Mouse (Mus musculus): Measurements from ENCODE around the gene Calhm5. TPM values are rescaled to one million over a fixed set of nuclear protein-coding genes. Genes with fewer than 3 reads are reported as not detected.

The Calhm5 gene
- polyA plus RNA-seq, 1 experiment from 2014 or later, result 0.08 TPM

GRCm38 (mm10) chr10:34118421-34118820 is 22.1 kb upstream of the Calhm5 start:
- ATAC-seq (replicated peaks; ENCODE audit: low FRiP score) (no peak), DNase-seq (ENCODE audit: low spot score) (no peak)
- Histone ChIP-seq H3K27me3 (replicated peaks; ENCODE audit: control insufficient read depth, insufficient read depth, low read length) (no peaks in the 10 kb centered on the region), H3K4me1 (replicated peaks; ENCODE audit: control insufficient read depth, insufficient read depth, low read length) (no peaks in the 10 kb centered on the region), H3K36me3 (ENCODE audit: control insufficient read depth, insufficient read depth, low read length) (no peaks in the 10 kb centered on the region), H3K9me3 (ENCODE audit: control insufficient read depth, low read length) (no peaks in the 10 kb centered on the region), H3K4me3 (ENCODE audit: low read depth, low read length) (no peak overlapping the region), H3K4me2 (no peak overlapping the region), H3K9ac (ENCODE audit: low read depth, low read length) (no peak overlapping the region), H3K27ac (ENCODE audit: low read depth, low read length) (no peak overlapping the region)
- WGBS, result 83% methylated on average over 2 of the region's 2 CpGs

GRCm38 (mm10) chr10:34117770-34118169 is 21.5 kb upstream of the Calhm5 start:
- DNase-seq (ENCODE audit: low spot score) (no peak), ATAC-seq (replicated peaks; ENCODE audit: low FRiP score) (no peak)
- Histone ChIP-seq H3K27me3 (replicated peaks; ENCODE audit: control insufficient read depth, insufficient read depth, low read length) (no peaks in the 10 kb centered on the region), H3K4me2 (no peak overlapping the region), H3K27ac (ENCODE audit: low read depth, low read length) (no peak overlapping the region), H3K9ac (ENCODE audit: low read depth, low read length) (no peak overlapping the region), H3K9me3 (ENCODE audit: control insufficient read depth, low read length) (no peaks in the 10 kb centered on the region), H3K36me3 (ENCODE audit: control insufficient read depth, insufficient read depth, low read length) (no peaks in the 10 kb centered on the region), H3K4me3 (ENCODE audit: low read depth, low read length) (no peak overlapping the region), H3K4me1 (replicated peaks; ENCODE audit: control insufficient read depth, insufficient read depth, low read length) (no peaks in the 10 kb centered on the region)

GRCm38 (mm10) chr10:34117131-34117530 is 20.8 kb upstream of the Calhm5 start:
- Histone ChIP-seq H3K27me3 (replicated peaks; ENCODE audit: control insufficient read depth, insufficient read depth, low read length) (no peaks in the 10 kb centered on the region), H3K4me3 (ENCODE audit: low read depth, low read length) (no peak overlapping the region), H3K4me1 (replicated peaks; ENCODE audit: control insufficient read depth, insufficient read depth, low read length) (no peaks in the 10 kb centered on the region), H3K27ac (ENCODE audit: low read depth, low read length) (no peak overlapping the region), H3K9ac (ENCODE audit: low read depth, low read length) (no peak overlapping the region), H3K9me3 (ENCODE audit: control insufficient read depth, low read length) (no peaks in the 10 kb centered on the region), H3K36me3 (ENCODE audit: control insufficient read depth, insufficient read depth, low read length) (no peaks in the 10 kb centered on the region), H3K4me2 (no peak overlapping the region)
- 53% methylated on average over 3 of the region's 3 CpGs for WGBS
- ATAC-seq (replicated peaks; ENCODE audit: low FRiP score) (no peak), DNase-seq (ENCODE audit: low spot score) (no peak)

GRCm38 (mm10) chr10:34111964-34112738 is 15.8 kb upstream of the Calhm5 start:
- Histone ChIP-seq H3K27ac (ENCODE audit: low read depth, low read length) (no peak overlapping the region), H3K4me2 (no peak overlapping the region), H3K27me3 (replicated peaks; ENCODE audit: control insufficient read depth, insufficient read depth, low read length) (no peaks in the 10 kb centered on the region), H3K9me3 (ENCODE audit: control insufficient read depth, low read length) (no peaks in the 10 kb centered on the region), H3K4me3 (ENCODE audit: low read depth, low read length) (no peak overlapping the region), H3K36me3 (ENCODE audit: control insufficient read depth, insufficient read depth, low read length) (no peaks in the 10 kb centered on the region), H3K9ac (ENCODE audit: low read depth, low read length) (no peak overlapping the region), H3K4me1 (replicated peaks; ENCODE audit: control insufficient read depth, insufficient read depth, low read length) (no peaks in the 10 kb centered on the region)
- DNase-seq (ENCODE audit: low spot score) (no peak), ATAC-seq (replicated peaks; ENCODE audit: low FRiP score) (no peak)
- WGBS, result 73% methylated on average over 4 of the region's 4 CpGs

DNA sequence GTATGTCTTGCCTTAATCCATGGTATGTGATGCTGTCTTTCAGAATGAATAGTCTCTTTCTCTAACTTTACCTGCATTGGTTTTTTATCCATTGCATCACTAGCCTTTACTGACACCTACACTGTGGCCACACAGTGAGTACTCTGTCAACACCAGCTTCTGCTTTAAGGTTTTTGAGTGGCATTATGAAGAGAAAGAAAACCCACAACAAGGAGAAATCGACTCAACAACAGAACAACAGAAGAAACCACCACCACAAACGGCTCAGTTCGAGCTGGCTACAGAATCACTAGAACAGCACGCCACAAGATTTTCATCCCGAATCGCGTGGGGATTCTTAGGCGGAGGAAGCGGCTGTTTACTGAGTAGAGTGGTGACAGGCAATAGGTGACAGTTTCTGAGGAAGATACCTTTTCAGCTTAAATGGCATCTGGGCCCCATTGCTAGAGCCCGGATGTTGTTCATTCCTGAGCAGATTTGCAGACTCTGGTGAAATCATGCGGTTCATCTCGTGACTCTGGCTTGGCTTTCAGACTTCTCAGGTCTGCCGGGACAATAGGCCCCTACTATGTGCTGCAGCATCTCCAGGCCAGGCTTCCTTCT is 14.6 kb upstream of the Calhm5 start:
- Histone ChIP-seq H3K27ac (ENCODE audit: low read depth, low read length) (no peak overlapping the region), H3K4me3 (ENCODE audit: low read depth, low read length) (no peak overlapping the region), H3K9ac (ENCODE audit: low read depth, low read length) (no peak overlapping the region), H3K4me2 (no peak overlapping the region), H3K9me3 (ENCODE audit: control insufficient read depth, low read length) (no peaks in the 10 kb centered on the region), H3K36me3 (ENCODE audit: control insufficient read depth, insufficient read depth, low read length) (no peaks in the 10 kb centered on the region), H3K27me3 (replicated peaks; ENCODE audit: control insufficient read depth, insufficient read depth, low read length) (no peaks in the 10 kb centered on the region), H3K4me1 (replicated peaks; ENCODE audit: control insufficient read depth, insufficient read depth, low read length) (no peaks in the 10 kb centered on the region)
- WGBS, result 65% methylated on average over 13 of the region's 13 CpGs
- no peak for DNase-seq (ENCODE audit: low spot score)
- ATAC-seq (replicated peaks; ENCODE audit: low FRiP score), result no peak

DNA sequence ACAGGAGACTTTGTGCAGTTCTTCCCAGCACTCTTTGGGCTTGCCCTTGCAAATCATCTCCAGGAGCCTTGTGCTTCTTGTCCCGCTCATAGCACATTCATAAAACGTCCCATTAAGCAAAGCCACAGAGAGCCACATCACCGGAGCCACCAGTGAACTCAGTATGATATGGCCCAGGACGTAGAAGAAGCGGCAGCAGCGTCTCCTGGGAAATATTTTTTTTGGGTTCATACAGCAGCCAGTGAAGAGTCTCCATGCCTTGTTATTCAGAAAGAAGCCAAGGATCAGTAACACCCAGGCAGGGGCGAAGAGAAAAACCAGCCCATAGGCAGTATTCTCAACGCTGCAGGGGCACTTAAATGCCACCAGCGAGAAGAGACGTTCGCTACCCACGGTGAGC is 355 bp downstream of the Calhm5 start:
- WGBS, result 61% methylated on average over 12 of the region's 12 CpGs
- Histone ChIP-seq H3K9me3 (ENCODE audit: control insufficient read depth, low read length) (no peaks in the 10 kb centered on the region), H3K4me3 (ENCODE audit: low read depth, low read length) (0 out of 2 replicates have a peak overlapping the region, but pooled peaks have one; percentile 6), H3K9ac (ENCODE audit: low read depth, low read length) (no peak overlapping the region), H3K27ac (ENCODE audit: low read depth, low read length) (no peak overlapping the region), H3K27me3 (replicated peaks; ENCODE audit: control insufficient read depth, insufficient read depth, low read length) (no peaks in the 10 kb centered on the region), H3K4me1 (replicated peaks; ENCODE audit: control insufficient read depth, insufficient read depth, low read length) (no peaks in the 10 kb centered on the region), H3K4me2 (peak overlapping the region; percentile 48), H3K36me3 (ENCODE audit: control insufficient read depth, insufficient read depth, low read length) (no peaks in the 10 kb centered on the region)
- DNase-seq (ENCODE audit: low spot score), result no peak
- ATAC-seq (replicated peaks; ENCODE audit: low FRiP score), result no peak

DNA sequence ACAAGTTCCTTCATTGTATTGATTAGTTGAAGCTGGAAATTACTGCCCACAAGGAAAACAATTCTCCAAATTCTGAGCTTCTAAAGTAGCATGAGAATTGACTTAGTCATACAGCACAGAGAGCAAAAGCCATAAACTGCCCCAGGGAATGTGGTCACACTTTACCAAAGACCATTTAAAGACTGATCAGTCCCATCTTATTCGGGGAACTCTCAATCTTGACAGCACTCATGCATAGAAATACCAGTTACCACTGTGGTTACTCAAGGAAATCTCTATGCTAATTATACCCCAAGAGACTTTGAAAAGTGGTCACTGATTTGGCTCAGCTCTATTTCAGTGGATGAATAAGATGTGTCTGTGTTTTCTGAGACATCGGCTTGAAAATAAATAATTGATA is 1.2 kb downstream of the Calhm5 start:
- Histone ChIP-seq H3K9me3 (ENCODE audit: control insufficient read depth, low read length) (no peaks in the 10 kb centered on the region), H3K4me2 (no peak overlapping the region), H3K4me1 (replicated peaks; ENCODE audit: control insufficient read depth, insufficient read depth, low read length) (no peaks in the 10 kb centered on the region), H3K36me3 (ENCODE audit: control insufficient read depth, insufficient read depth, low read length) (no peaks in the 10 kb centered on the region), H3K9ac (ENCODE audit: low read depth, low read length) (no peak overlapping the region), H3K27ac (ENCODE audit: low read depth, low read length) (no peak overlapping the region), H3K4me3 (ENCODE audit: low read depth, low read length) (no peak overlapping the region), H3K27me3 (replicated peaks; ENCODE audit: control insufficient read depth, insufficient read depth, low read length) (no peaks in the 10 kb centered on the region)
- WGBS, result 76% methylated on average over 2 of the region's 2 CpGs
- no peak for DNase-seq (ENCODE audit: low spot score)
- ATAC-seq (replicated peaks; ENCODE audit: low FRiP score), result no peak

DNA sequence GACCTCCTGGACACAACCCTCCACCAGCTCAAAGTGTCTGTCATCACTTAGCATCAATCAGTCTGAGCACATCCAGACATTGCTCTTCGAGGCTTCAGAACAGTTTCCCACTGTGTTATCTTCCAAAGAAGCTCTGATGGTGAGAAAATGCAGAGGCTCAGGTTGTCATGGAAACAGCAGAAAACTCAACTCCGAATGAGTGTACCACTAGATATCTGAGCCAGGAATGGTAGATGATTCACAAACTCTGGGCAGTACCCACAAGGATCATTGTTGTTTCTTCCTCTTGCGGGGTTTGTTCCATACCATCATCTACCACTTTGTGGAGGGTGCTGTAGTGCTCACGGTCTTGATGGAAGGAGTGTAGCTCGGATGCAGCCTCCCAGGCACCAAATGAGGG is 4.4 kb downstream of the Calhm5 start:
- no peaks in the 10 kb centered on the region for H3K36me3 ChIP-seq (ENCODE audit: control insufficient read depth, insufficient read depth, low read length)
- H3K9me3 ChIP-seq (ENCODE audit: control insufficient read depth, low read length), result no peaks in the 10 kb centered on the region
- H3K27ac ChIP-seq (ENCODE audit: low read depth, low read length), result no peak overlapping the region
- no peaks in the 10 kb centered on the region for H3K27me3 ChIP-seq (replicated peaks; ENCODE audit: control insufficient read depth, insufficient read depth, low read length)
- H3K4me1 ChIP-seq (replicated peaks; ENCODE audit: control insufficient read depth, insufficient read depth, low read length), result no peaks in the 10 kb centered on the region
- ATAC-seq (replicated peaks; ENCODE audit: low FRiP score) (no peak), DNase-seq (ENCODE audit: low spot score) (no peak)
- H3K4me3 ChIP-seq (ENCODE audit: low read depth, low read length), result no peak overlapping the region
- WGBS, result 53% methylated on average over 5 of the region's 5 CpGs
- no peak overlapping the region for H3K9ac ChIP-seq (ENCODE audit: low read depth, low read length)
- no peak overlapping the region for H3K4me2 ChIP-seq

DNA sequence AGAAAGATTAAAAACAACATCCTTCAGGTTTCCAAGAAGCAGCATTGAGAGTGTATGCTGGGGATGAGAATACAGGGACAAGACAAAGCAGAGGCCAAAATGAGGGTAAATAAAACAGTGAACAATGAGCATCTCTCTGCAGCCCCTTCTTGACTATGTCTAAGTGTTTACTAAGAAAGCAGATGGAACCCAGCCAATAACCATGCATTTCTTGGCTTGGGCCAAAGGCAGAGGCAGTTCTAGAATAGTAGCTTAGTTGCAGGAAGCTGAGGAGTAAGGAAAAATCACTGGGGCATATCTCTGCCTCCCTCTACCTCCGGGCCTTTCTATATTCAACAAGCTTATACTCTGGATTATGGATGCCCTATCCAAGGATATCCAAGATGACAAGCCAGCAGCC is 5.8 kb downstream of the Calhm5 start:
- no peak for ATAC-seq (replicated peaks; ENCODE audit: low FRiP score)
- WGBS, result 92% methylated on average over 1 of the region's 1 CpGs
- Histone ChIP-seq H3K27me3 (replicated peaks; ENCODE audit: control insufficient read depth, insufficient read depth, low read length) (no peaks in the 10 kb centered on the region), H3K9me3 (ENCODE audit: control insufficient read depth, low read length) (no peaks in the 10 kb centered on the region), H3K27ac (ENCODE audit: low read depth, low read length) (no peak overlapping the region), H3K36me3 (ENCODE audit: control insufficient read depth, insufficient read depth, low read length) (no peaks in the 10 kb centered on the region), H3K4me3 (ENCODE audit: low read depth, low read length) (no peak overlapping the region), H3K4me2 (no peak overlapping the region), H3K4me1 (replicated peaks; ENCODE audit: control insufficient read depth, insufficient read depth, low read length) (no peaks in the 10 kb centered on the region), H3K9ac (ENCODE audit: low read depth, low read length) (no peak overlapping the region)
- no peak for DNase-seq (ENCODE audit: low spot score)

All from liver, embryonic 11.5 days (tissue).